In genomic region chr10:8232535-8232934, GRCm38 (mm10) we compare ENCODE assay signal across 13 mouse cellular contexts.
"Had no signal": no experiment of that assay in that cellular context is flagged by ENCODE, and none has a peak within 500 bp of the region (broad histone marks: within the 10 kb centered on the region; RNA-seq: fewer than 3 reads in every experiment).

No protein-coding gene starts in this region.

- H3K9me3 ChIP-seq: intestine, embryonic 15.5 days; liver, embryonic 13.5 days; neural tube, embryonic 12.5 days had no signal

- H3K4me3 ChIP-seq: intestine, embryonic 15.5 days; left cerebral cortex, adult 2 months; limb, embryonic 12.5 days; liver, embryonic 13.5 days; midbrain, embryonic 10.5 days; neural tube, embryonic 12.5 days had no signal

- H3K4me2 ChIP-seq: intestine, embryonic 15.5 days; limb, embryonic 12.5 days; liver, embryonic 13.5 days; neural tube, embryonic 12.5 days had no signal

- H3K9ac ChIP-seq: intestine, embryonic 15.5 days; limb, embryonic 12.5 days; liver, embryonic 13.5 days; neural tube, embryonic 12.5 days had no signal

- H3K4me1 ChIP-seq: intestine, embryonic 15.5 days; liver, embryonic 13.5 days; midbrain, embryonic 10.5 days; neural tube, embryonic 12.5 days had no signal

- H3K27ac ChIP-seq: intestine, embryonic 15.5 days; left cerebral cortex, adult 2 months; limb, embryonic 12.5 days; liver, embryonic 13.5 days; midbrain, embryonic 10.5 days; neural tube, embryonic 12.5 days; stomach, postnatal 0 days had no signal

- DNase-seq: kidney, adult 18-20 months; kidney, postnatal 10 days; liver, embryonic 13.5 days; lung, adult 18-20 months; midbrain, embryonic 14.5 days; thymus, adult 2 months; thymus, postnatal 25 days had no signal

- H3K36me3 ChIP-seq: intestine, embryonic 15.5 days; limb, embryonic 12.5 days; liver, embryonic 13.5 days; midbrain, embryonic 10.5 days; neural tube, embryonic 12.5 days had no signal

- ATAC-seq: intestine, embryonic 15.5 days had no signal

- H3K27me3 ChIP-seq: intestine, embryonic 15.5 days; limb, embryonic 12.5 days; liver, embryonic 13.5 days; neural tube, embryonic 12.5 days had no signal
